Mouse (Mus musculus): ENCODE data around the gene Gdf11. TPM values are rescaled to one million over a fixed set of nuclear protein-coding genes. Genes with fewer than 3 reads are reported as not detected.

Gene Gdf11
- polyA plus RNA-seq, 1 experiment from 2014 or later, result 62.3 TPM

- no peak for TF ChIP-seq CTCF (IDR thresholded peaks at IDR 0.05)
- in situ Hi-C loops (cut with MboI; ENCODE audit: low pct_unique_long_range_greater_than_20kb), result loop anchor here (5.0 to 25.0 kb wide), 2 partner anchors 57 to 1258 kb away; partner anchors contain the start of genes Nab2 and Nemp1
- ATAC-seq (no peak), DNase-seq (ENCODE audit: low read depth, low spot score) (no peak)
- ChIA-PET POLR2A (interaction anchor here (1.3 to 4.4 kb wide), 4 partner anchors 8 to 18 kb away, joined by 3 to 28 read pairs (median 17); no protein-coding TSS in a partner anchor), CTCF (interaction anchor here (1.4 to 11.2 kb wide), 5 partner anchors 8 to 59 kb away, joined by 4 to 99 read pairs (median 12); no protein-coding TSS in a partner anchor)
- no peaks in the 10 kb centered on the region for H3K27me3 ChIP-seq
Observed at GRCm38 (mm10) chr10:128920736-128921161, 29.2 kb upstream of the Gdf11 start.

GRCm38 (mm10) chr10:128919966-128920365, 28.4 kb upstream of the Gdf11 start:
- ATAC-seq (no peak), DNase-seq (ENCODE audit: low read depth, low spot score) (no peak)
- no peak for TF ChIP-seq CTCF (IDR thresholded peaks at IDR 0.05)
- no peaks in the 10 kb centered on the region for H3K27me3 ChIP-seq
- in situ Hi-C loops (cut with MboI; ENCODE audit: low pct_unique_long_range_greater_than_20kb), result loop anchor here (5.0 to 25.0 kb wide), 2 partner anchors 57 to 1258 kb away; partner anchors contain the start of genes Nab2 and Nemp1
- CTCF ChIA-PET, result interaction anchor here (5.7 to 11.2 kb wide), 2 partner anchors 25 to 60 kb away, joined by 54 to 99 read pairs; no protein-coding TSS in a partner anchor
- POLR2A ChIA-PET, result interaction anchor here (1.0 to 4.4 kb wide), 4 partner anchors 11 to 22 kb away, joined by 3 to 28 read pairs (median 10); no protein-coding TSS in a partner anchor

GRCm38 (mm10) chr10:128919203-128919631, 27.7 kb upstream of the Gdf11 start:
- no peak for TF ChIP-seq CTCF (IDR thresholded peaks at IDR 0.05)
- in situ Hi-C loops (cut with MboI; ENCODE audit: low pct_unique_long_range_greater_than_20kb), result loop anchor here (25.0 kb wide), 1 partner anchor 1257 kb away; the partner anchor contains the start of genes Nab2 and Nemp1
- H3K27me3 ChIP-seq, result no peaks in the 10 kb centered on the region
- no peak for DNase-seq (ENCODE audit: low read depth, low spot score)
- CTCF ChIA-PET, result interaction anchor here (0.7 to 11.2 kb wide), 5 partner anchors 12 to 60 kb away, joined by 3 to 99 read pairs (median 4); no protein-coding TSS in a partner anchor
- ATAC-seq, result no peak
- POLR2A ChIA-PET, result interaction anchor here (1.0 to 2.9 kb wide), 3 partner anchors 9 to 23 kb away, joined by 3 to 18 read pairs (median 3); no protein-coding TSS in a partner anchor

- ChIA-PET POLR2A (interaction anchor here (1.0 to 1.6 kb wide), 2 partner anchors 8 to 9 kb away, joined by 3 read pairs; no protein-coding TSS in a partner anchor), CTCF (interaction anchor here (0.7 to 11.2 kb wide), 3 partner anchors 13 to 26 kb away, joined by 3 to 99 read pairs (median 3); no protein-coding TSS in a partner anchor)
- no peak for DNase-seq (ENCODE audit: low read depth, low spot score)
- in situ Hi-C loops (cut with MboI; ENCODE audit: low pct_unique_long_range_greater_than_20kb), result loop anchor here (25.0 kb wide), 1 partner anchor 1256 kb away; the partner anchor contains the start of genes Nab2 and Nemp1
- no peaks in the 10 kb centered on the region for H3K27me3 ChIP-seq
- peak; percentile 15 for ATAC-seq
- TF ChIP-seq CTCF (IDR thresholded peaks at IDR 0.05), result no peak
Observed at GRCm38 (mm10) chr10:128918246-128918645, 26.7 kb upstream of the Gdf11 start.

- POLR2A ChIA-PET, result interaction anchor here (1.6 to 2.3 kb wide), 2 partner anchors 9 to 61 kb away, joined by 3 to 6 read pairs; no protein-coding TSS in a partner anchor
- no peak for TF ChIP-seq CTCF (IDR thresholded peaks at IDR 0.05)
- CTCF ChIA-PET, result interaction anchor here (1.7 to 5.1 kb wide), 2 partner anchors 14 to 27 kb away, joined by 4 to 48 read pairs; no protein-coding TSS in a partner anchor
- ATAC-seq, result no peak
- in situ Hi-C loops (cut with MboI; ENCODE audit: low pct_unique_long_range_greater_than_20kb), result loop anchor here (25.0 kb wide), 1 partner anchor 1255 kb away; the partner anchor contains the start of genes Nab2 and Nemp1
- no peaks in the 10 kb centered on the region for H3K27me3 ChIP-seq
- DNase-seq (ENCODE audit: low read depth, low spot score), result no peak
Observed at GRCm38 (mm10) chr10:128917400-128917799, 25.9 kb upstream of the Gdf11 start.

- no peak for ATAC-seq
- TF ChIP-seq CTCF (IDR thresholded peaks at IDR 0.05), result no peak
- in situ Hi-C loops (cut with MboI; ENCODE audit: low pct_unique_long_range_greater_than_20kb), result loop anchor here (25.0 kb wide), 1 partner anchor 1254 kb away; the partner anchor contains the start of genes Nab2 and Nemp1
- H3K27me3 ChIP-seq, result no peaks in the 10 kb centered on the region
- CTCF ChIA-PET, result interaction anchor here (1.7 to 5.1 kb wide), 2 partner anchors 15 to 28 kb away, joined by 4 to 48 read pairs; no protein-coding TSS in a partner anchor
- DNase-seq (ENCODE audit: low read depth, low spot score), result no peak
- POLR2A ChIA-PET, result interaction anchor here (1.6 to 2.3 kb wide), 2 partner anchors 61 to 64 kb away, joined by 3 to 6 read pairs; no protein-coding TSS in a partner anchor
Observed at GRCm38 (mm10) chr10:128916665-128917064, 25.1 kb upstream of the Gdf11 start.

GRCm38 (mm10) chr10:128915550-128915949, 24.0 kb upstream of the Gdf11 start:
- in situ Hi-C loops (cut with MboI; ENCODE audit: low pct_unique_long_range_greater_than_20kb), result loop anchor here (25.0 kb wide), 1 partner anchor 1253 kb away; the partner anchor contains the start of genes Nab2 and Nemp1
- TF ChIP-seq CTCF (IDR thresholded peaks at IDR 0.05), result no peak
- no peak for ATAC-seq
- CTCF ChIA-PET, result interaction anchor here (1.0 to 5.1 kb wide), 5 partner anchors 9 to 63 kb away, joined by 4 to 48 read pairs (median 4); partner anchors contain the start of gene Bloc1s1
- POLR2A ChIA-PET, result interaction anchor here (1.6 to 2.3 kb wide), 2 partner anchors 62 to 65 kb away, joined by 3 to 6 read pairs; no protein-coding TSS in a partner anchor
- no peak for DNase-seq (ENCODE audit: low read depth, low spot score)
- H3K27me3 ChIP-seq, result no peaks in the 10 kb centered on the region

- no peaks in the 10 kb centered on the region for H3K27me3 ChIP-seq
- POLR2A ChIA-PET, result interaction anchor here (1.1 to 3.1 kb wide), 4 partner anchors 8 to 64 kb away, joined by 3 to 16 read pairs (median 6); no protein-coding TSS in a partner anchor
- no peak for TF ChIP-seq CTCF (IDR thresholded peaks at IDR 0.05)
- in situ Hi-C loops (cut with MboI; ENCODE audit: low pct_unique_long_range_greater_than_20kb), result loop anchor here (25.0 kb wide), 1 partner anchor 1251 kb away; the partner anchor contains the start of genes Nab2 and Nemp1
- CTCF ChIA-PET, result interaction anchor here (0.7 to 5.1 kb wide), 15 partner anchors 9 to 168 kb away, joined by 3 to 48 read pairs (median 6); partner anchors contain the start of genes Bloc1s1, Cd63, Mettl7b and Rdh5
- DNase-seq (ENCODE audit: low read depth, low spot score) (no peak), ATAC-seq (no peak)
Observed at GRCm38 (mm10) chr10:128913696-128914095, 22.2 kb upstream of the Gdf11 start.

GRCm38 (mm10) chr10:128913219-128913618, 21.7 kb upstream of the Gdf11 start:
- CTCF ChIA-PET, result interaction anchor here (0.7 to 5.1 kb wide), 16 partner anchors 9 to 168 kb away, joined by 3 to 48 read pairs (median 5); partner anchors contain the start of genes Bloc1s1, Cd63, Mettl7b and Rdh5
- DNase-seq (ENCODE audit: low read depth, low spot score), result no peak
- in situ Hi-C loops (cut with MboI; ENCODE audit: low pct_unique_long_range_greater_than_20kb), result loop anchor here (25.0 kb wide), 1 partner anchor 1251 kb away; the partner anchor contains the start of genes Nab2 and Nemp1
- TF ChIP-seq CTCF (IDR thresholded peaks at IDR 0.05), result no peak
- POLR2A ChIA-PET, result interaction anchor here (0.6 to 3.1 kb wide), 5 partner anchors 8 to 64 kb away, joined by 3 to 16 read pairs (median 6); no protein-coding TSS in a partner anchor
- H3K27me3 ChIP-seq, result no peaks in the 10 kb centered on the region
- ATAC-seq, result peak; percentile 4
